In genomic region chr1:131423061-131423460, GRCm38 (mm10) we compare ENCODE assay signal across 25 mouse cellular contexts.
A peak's percentile ranks its signal among the peaks of the same experiment; 100 is the strongest.
DNase-seq lines count a peak whose midpoint lies in the region; ATAC-seq lines count a peak whose summit lies in the region.
"Had no signal": no experiment of that assay in that cellular context is flagged by ENCODE, and none has a peak within 500 bp of the region (broad histone marks: within the 10 kb centered on the region; RNA-seq: fewer than 3 reads in every experiment).

No protein-coding gene starts in this region.

- WGBS in forebrain, embryonic 16.5 days, result 85% methylated on average over 3 of the region's 3 CpGs

- DNase-seq in adrenal gland, adult 2 months, result peak; percentile 49
- no peak for DNase-seq in adrenal gland, adult 8-10 months
- DNase-seq in kidney, postnatal 10 days, result peak; percentile 25
- DNase-seq in kidney, adult 11 months, result no peak
- peak; percentile 50 for DNase-seq in adrenal gland, postnatal 14 days
- peak; percentile 46 for DNase-seq in lung, postnatal 14 days
- DNase-seq in left cerebral cortex, postnatal 25 days (ENCODE audit: low spot score in 2 of 2), result no peak
- DNase-seq: cerebellum, adult 11-12 months; cerebellum, postnatal 25 days; embryo, embryonic 11 days; forebrain, postnatal 0 days; heart, postnatal 36 days; liver, postnatal 0 days; right cerebral cortex, postnatal 25 days; thymus, postnatal 4 days had no signal

- no peak for ATAC-seq in forebrain, embryonic 16.5 days
- ATAC-seq: activated CD4-positive, CD25-positive, alpha-beta regulatory T cell, adult 4 months; CD4-positive, CD25-positive, alpha-beta regulatory T cell, adult 4 months; forebrain, postnatal 0 days; intestine, embryonic 15.5 days; liver, postnatal 0 days; midbrain, embryonic 15.5 days had no signal

- H3K9ac ChIP-seq in forebrain, embryonic 16.5 days (replicated peaks; ENCODE audit: low read depth, low read length), result no peak overlapping the region
- H3K9ac ChIP-seq: forebrain, postnatal 0 days; heart, embryonic 13.5 days; hindbrain, embryonic 15.5 days; intestine, embryonic 15.5 days; limb, embryonic 15.5 days; liver, postnatal 0 days; midbrain, embryonic 15.5 days had no signal

- intact Hi-C loops in left cerebral cortex, postnatal 25 days (cut with DNase I), result no loop called here

- no peaks in the 10 kb centered on the region for H3K36me3 ChIP-seq in forebrain, embryonic 16.5 days (ENCODE audit: control insufficient read depth, insufficient read depth)
- H3K36me3 ChIP-seq: hindbrain, embryonic 15.5 days; intestine, embryonic 15.5 days; limb, embryonic 15.5 days; midbrain, embryonic 15.5 days had no signal

- H3K4me2 ChIP-seq in forebrain, embryonic 16.5 days (ENCODE audit: low read length), result no peak overlapping the region
- H3K4me2 ChIP-seq: heart, embryonic 13.5 days; hindbrain, embryonic 15.5 days; intestine, embryonic 15.5 days; limb, embryonic 15.5 days; midbrain, embryonic 15.5 days had no signal

- H3K27ac ChIP-seq in forebrain, embryonic 16.5 days (ENCODE audit: low read length), result no peak overlapping the region
- H3K27ac ChIP-seq: heart, embryonic 13.5 days; hindbrain, embryonic 15.5 days; intestine, embryonic 15.5 days; limb, embryonic 15.5 days; midbrain, embryonic 15.5 days had no signal

- H3K9me3 ChIP-seq in forebrain, embryonic 16.5 days (ENCODE audit: control insufficient read depth, low read length), result no peaks in the 10 kb centered on the region
- H3K9me3 ChIP-seq: heart, embryonic 13.5 days; hindbrain, embryonic 15.5 days; intestine, embryonic 15.5 days; limb, embryonic 15.5 days; megakaryocyte, embryonic 14.5 days; midbrain, embryonic 15.5 days had no signal

- H3K4me1 ChIP-seq in forebrain, embryonic 16.5 days (replicated peaks; ENCODE audit: control insufficient read depth, insufficient read depth, low read length), result peaks cover 18% of the 10 kb centered on the region

- no peak overlapping the region for H3K4me3 ChIP-seq in forebrain, embryonic 16.5 days (replicated peaks; ENCODE audit: low read length)
- H3K4me3 ChIP-seq: heart, embryonic 13.5 days; hindbrain, embryonic 15.5 days; intestine, embryonic 15.5 days; limb, embryonic 15.5 days; megakaryocyte, embryonic 14.5 days; midbrain, embryonic 15.5 days; myocyte had no signal

- H3K27me3 ChIP-seq in forebrain, embryonic 16.5 days (replicated peaks; ENCODE audit: control insufficient read depth, insufficient read depth, low read length), result no peaks in the 10 kb centered on the region
- H3K27me3 ChIP-seq: heart, embryonic 13.5 days; hindbrain, embryonic 15.5 days; intestine, embryonic 15.5 days; limb, embryonic 15.5 days; megakaryocyte, embryonic 14.5 days; midbrain, embryonic 15.5 days had no signal

Comparison
In these comparisons a context has a peak if more than half of its experiments do, and no peak if none do; other contexts are left out.
1. DNase-seq: peak in adrenal gland, adult 2 months (single experiment), kidney, postnatal 10 days (single experiment), adrenal gland, postnatal 14 days (single experiment) and lung, postnatal 14 days (single experiment); none in adrenal gland, adult 8-10 months (single experiment), kidney, adult 11 months (single experiment) and left cerebral cortex, postnatal 25 days (0 of 2).